Mouse (Mus musculus): ENCODE data around the gene Rrad.
"Not testable (repeated sequence)": the region's sequence is repeated elsewhere in the genome, so short reads cannot be mapped to it uniquely, and the experiment has no call there.

Rrad gene

GRCm38 (mm10) chr8:104630981-104631663 is at the start of gene Rrad:
Gene Rrad (minus strand): TSS chr8:104631327.
- peak; percentile 31 for DNase-seq (ENCODE audit: low read depth, low spot score)

- DNase-seq (ENCODE audit: low read depth, low spot score) = no peak
These were observed 24.5 kb upstream of the Rrad start for GRCm38 (mm10) chr8:104655614-104656013.

- peak; percentile 95 for DNase-seq (ENCODE audit: low read depth, low spot score)
These were observed 23.9 kb upstream of the Rrad start for GRCm38 (mm10) chr8:104654984-104655383.

GRCm38 (mm10) chr8:104644187-104644586 is 13.1 kb upstream of the Rrad start:
- DNase-seq (ENCODE audit: low read depth, low spot score) = not testable (repeated sequence)

GRCm38 (mm10) chr8:104642324-104642654 is 11.2 kb upstream of the Rrad start:
- no peak for DNase-seq (ENCODE audit: low read depth, low spot score)

- DNase-seq (ENCODE audit: low read depth, low spot score) = peak; percentile 97
These were observed 10.5 kb upstream of the Rrad start, which contains the start of gene Ciao2b for GRCm38 (mm10) chr8:104641426-104642323. Gene Ciao2b (minus strand): TSS chr8:104641965.

GRCm38 (mm10) chr8:104640831-104641370 is 9.8 kb upstream of the Rrad start:
- no peak for DNase-seq (ENCODE audit: low read depth, low spot score)

GRCm38 (mm10) chr8:104640241-104640640 is 9.1 kb upstream of the Rrad start:
- DNase-seq (ENCODE audit: low read depth, low spot score) = no peak

GRCm38 (mm10) chr8:104638010-104638409 is 6.9 kb upstream of the Rrad start:
- DNase-seq (ENCODE audit: low read depth, low spot score) = no peak

GRCm38 (mm10) chr8:104635004-104635710 is 4.0 kb upstream of the Rrad start:
- no peak for DNase-seq (ENCODE audit: low read depth, low spot score)

- no peak for DNase-seq (ENCODE audit: low read depth, low spot score)
These were observed 2.1 kb upstream of the Rrad start for GRCm38 (mm10) chr8:104633156-104633744.

GRCm38 (mm10) chr8:104632486-104632885 is 1.4 kb upstream of the Rrad start:
- DNase-seq (ENCODE audit: low read depth, low spot score) = peak; percentile 74

- DNase-seq (ENCODE audit: low read depth, low spot score) = no peak
These were observed 848 bp upstream of the Rrad start for GRCm38 (mm10) chr8:104631975-104632374.

- DNase-seq (ENCODE audit: low read depth, low spot score) = no peak
These were observed 553 bp downstream of the Rrad start for GRCm38 (mm10) chr8:104630574-104630973.

- no peak for DNase-seq (ENCODE audit: low read depth, low spot score)
These were observed 1.0 kb downstream of the Rrad start for GRCm38 (mm10) chr8:104630111-104630479.

GRCm38 (mm10) chr8:104629306-104630110 is 1.6 kb downstream of the Rrad start:
- DNase-seq (ENCODE audit: low read depth, low spot score) = no peak

GRCm38 (mm10) chr8:104628402-104628801 is 2.7 kb downstream of the Rrad start:
- DNase-seq (ENCODE audit: low read depth, low spot score) = no peak

- no peak for DNase-seq (ENCODE audit: low read depth, low spot score)
These were observed 3.9 kb downstream of the Rrad start for GRCm38 (mm10) chr8:104627065-104627740.

GRCm38 (mm10) chr8:104624161-104624560 is 7.0 kb downstream of the Rrad start, which contains the start of gene Cdh16:
Gene Cdh16 (minus strand): TSS chr8:104624396.
- DNase-seq (ENCODE audit: low read depth, low spot score) = no peak

- no peak for DNase-seq (ENCODE audit: low read depth, low spot score)
These were observed 10.4 kb downstream of the Rrad start for GRCm38 (mm10) chr8:104620765-104621164.
